Mouse (Mus musculus): ENCODE data around the gene Josd2. TPM values are rescaled to one million over a fixed set of nuclear protein-coding genes. Genes with fewer than 3 reads are reported as not detected.
A peak's percentile ranks its signal among the peaks of the same experiment; 100 is the strongest.

The Josd2 gene
- polyA plus RNA-seq, 1 experiment = 70.6 TPM

DNA sequence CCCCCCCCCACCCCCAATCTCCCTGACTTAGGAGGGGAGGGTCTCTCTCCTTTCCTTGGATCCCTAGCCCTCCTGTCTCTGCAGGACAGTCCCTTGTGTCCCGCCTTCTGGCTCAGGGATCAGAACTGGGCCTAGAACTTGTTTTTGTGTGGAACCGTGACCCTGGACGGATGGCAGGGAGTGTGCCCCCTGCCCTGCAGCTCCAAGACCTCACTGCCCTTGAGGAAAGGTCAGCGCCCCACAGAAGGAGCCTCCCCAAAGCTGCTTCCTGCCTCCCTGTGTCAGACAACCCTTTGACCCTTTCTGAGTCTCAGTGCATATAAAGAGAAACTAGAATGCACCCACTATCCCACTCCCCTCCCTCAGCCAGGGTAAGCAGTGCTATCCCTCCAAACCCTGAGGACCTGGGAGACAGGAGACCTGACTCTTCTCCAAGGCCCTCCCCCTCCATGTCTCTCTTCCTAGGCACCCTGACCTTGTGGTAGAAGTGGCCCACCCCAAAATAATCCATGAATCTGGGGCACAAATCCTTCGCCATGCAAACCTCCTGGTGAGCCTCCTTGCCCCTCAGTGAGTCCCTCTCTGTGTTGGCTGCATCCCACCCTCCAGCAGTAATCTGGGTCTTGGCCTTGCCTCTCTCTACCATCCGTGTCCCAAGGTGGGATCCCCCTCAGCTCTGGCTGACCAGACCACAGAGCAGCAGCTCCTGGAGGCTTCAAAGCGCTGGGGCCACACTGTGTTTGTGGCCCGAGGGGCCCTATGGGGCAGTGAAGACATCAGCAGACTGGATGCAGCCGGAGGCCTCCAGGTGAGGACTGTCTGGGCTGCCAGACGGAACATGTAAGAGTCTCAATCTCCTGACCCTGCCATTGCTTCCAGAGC is 1.5 kb upstream of the Josd2 start:
- no peak for DNase-seq (ENCODE audit: low read depth)
- no peak for TF ChIP-seq POLR2A (IDR thresholded peaks at IDR 0.05; ENCODE audit: borderline replicate concordance, extremely low read depth, insufficient read depth, insufficient read length, poor library complexity, severe bottlenecking)
- no peak for TF ChIP-seq CTCF (IDR thresholded peaks at IDR 0.05; ENCODE audit: borderline replicate concordance, extremely low read depth, insufficient read depth, insufficient read length)

DNA sequence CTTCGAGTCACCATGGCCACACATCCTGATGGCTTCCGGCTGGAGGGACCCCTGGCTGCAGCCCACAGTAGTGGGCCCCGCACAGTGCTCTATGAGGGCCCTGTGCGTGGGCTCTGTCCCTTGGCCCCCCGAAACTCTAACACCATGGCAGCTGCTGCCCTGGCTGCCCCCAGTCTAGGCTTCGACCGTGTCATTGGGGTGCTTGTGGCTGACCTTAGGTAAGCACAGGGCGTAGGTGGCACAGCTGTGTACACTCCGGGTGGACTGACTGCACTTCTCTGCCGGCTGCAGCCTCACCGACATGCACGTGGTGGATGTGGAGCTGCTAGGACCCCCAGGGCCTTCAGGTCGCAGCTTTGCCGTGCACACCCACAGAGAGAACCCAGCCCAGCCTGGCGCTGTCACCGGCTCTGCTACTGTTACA is 880 bp upstream of the Josd2 start:
- TF ChIP-seq POLR2A (IDR thresholded peaks at IDR 0.05; ENCODE audit: borderline replicate concordance, extremely low read depth, insufficient read depth, insufficient read length, poor library complexity, severe bottlenecking) (no peak), CTCF (IDR thresholded peaks at IDR 0.05; ENCODE audit: borderline replicate concordance, extremely low read depth, insufficient read depth, insufficient read length) (no peak)
- DNase-seq (ENCODE audit: low read depth) = no peak

DNA sequence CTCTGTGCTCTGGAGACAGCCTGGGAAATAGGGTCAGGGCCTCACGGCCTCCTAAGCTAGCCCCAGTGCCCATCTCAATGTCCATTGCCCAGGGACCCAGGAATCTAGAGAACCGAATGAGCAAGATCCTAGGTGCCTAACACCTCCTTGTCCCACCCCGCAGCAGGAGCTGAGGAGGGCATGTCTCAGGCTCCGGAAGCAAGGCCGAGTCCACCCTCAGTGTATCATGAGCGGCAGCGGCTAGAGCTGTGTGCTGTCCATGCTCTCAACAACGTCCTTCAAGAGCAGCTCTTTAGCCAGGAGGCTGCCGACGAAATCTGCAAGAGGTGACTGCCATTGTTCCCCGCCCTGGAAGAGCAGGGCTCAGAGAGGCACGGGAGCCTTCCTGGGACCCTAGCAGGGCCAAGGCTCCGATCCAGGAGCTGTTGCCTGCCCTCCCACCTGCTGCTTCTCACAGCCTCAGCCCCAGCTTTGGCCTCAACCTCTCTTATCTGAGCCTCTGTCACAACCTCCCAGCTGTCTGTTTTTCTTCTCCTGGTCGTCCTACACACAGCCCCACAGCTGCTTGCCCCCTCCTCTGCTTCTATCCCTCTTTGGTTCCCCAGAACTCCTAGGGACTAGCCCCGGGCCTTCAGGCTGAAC is 985 bp downstream of the Josd2 start:
- no peak for TF ChIP-seq POLR2A (IDR thresholded peaks at IDR 0.05; ENCODE audit: borderline replicate concordance, extremely low read depth, insufficient read depth, insufficient read length, poor library complexity, severe bottlenecking)
- TF ChIP-seq CTCF (IDR thresholded peaks at IDR 0.05; ENCODE audit: borderline replicate concordance, extremely low read depth, insufficient read depth, insufficient read length) = no peak
- DNase-seq (ENCODE audit: low read depth) = no peak

DNA sequence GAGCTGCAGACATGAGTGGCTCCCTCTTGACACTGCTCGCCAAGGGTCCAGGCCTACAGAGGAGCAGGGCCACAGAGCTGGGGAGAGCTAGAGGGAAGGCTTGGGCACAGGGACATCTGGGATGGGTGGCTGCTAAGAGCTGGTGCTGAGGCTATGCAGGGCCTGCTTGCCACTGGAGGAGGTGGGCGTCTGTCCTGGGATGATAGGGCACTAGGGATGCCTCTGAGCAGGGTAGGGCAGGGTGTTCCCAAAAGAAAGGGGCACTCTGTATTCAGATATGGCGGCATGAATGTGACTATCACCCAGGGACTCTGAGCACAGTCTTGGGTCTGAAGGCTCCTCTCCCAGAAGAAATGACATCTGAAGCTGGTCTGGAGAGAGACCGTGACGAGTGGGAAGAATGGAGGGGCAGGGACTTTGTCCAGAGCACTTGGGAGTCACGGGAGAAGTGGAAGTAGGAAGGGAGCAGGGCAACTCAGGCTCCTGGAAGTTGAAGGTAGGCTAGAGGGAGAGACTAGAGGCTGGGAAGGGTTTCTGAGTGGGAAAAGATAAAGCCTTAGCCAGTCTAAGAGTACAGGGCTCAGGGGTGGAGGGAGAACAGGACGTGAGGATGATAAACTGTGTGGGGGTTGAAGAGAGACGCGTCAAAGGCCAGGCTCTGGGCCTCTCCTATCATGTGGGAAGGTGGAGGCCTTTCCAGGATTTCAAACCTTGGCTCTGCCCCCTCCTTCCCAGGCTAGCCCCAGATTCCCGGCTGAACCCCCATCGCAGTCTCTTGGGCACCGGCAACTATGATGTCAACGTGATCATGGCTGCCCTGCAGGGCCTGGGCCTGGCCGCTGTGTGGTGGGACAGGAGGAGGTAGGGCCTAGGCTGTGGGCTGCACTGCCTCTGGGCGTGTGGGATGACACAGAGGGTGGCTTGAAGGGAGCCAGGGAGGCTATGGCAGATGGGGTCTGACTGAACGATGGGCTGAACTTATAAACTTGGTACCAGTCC is 2.2 kb downstream of the Josd2 start:
- no peak for DNase-seq (ENCODE audit: low read depth)
- TF ChIP-seq CTCF (IDR thresholded peaks at IDR 0.05; ENCODE audit: borderline replicate concordance, extremely low read depth, insufficient read depth, insufficient read length) (no peak), POLR2A (IDR thresholded peaks at IDR 0.05; ENCODE audit: borderline replicate concordance, extremely low read depth, insufficient read depth, insufficient read length, poor library complexity, severe bottlenecking) (no peak)

DNA sequence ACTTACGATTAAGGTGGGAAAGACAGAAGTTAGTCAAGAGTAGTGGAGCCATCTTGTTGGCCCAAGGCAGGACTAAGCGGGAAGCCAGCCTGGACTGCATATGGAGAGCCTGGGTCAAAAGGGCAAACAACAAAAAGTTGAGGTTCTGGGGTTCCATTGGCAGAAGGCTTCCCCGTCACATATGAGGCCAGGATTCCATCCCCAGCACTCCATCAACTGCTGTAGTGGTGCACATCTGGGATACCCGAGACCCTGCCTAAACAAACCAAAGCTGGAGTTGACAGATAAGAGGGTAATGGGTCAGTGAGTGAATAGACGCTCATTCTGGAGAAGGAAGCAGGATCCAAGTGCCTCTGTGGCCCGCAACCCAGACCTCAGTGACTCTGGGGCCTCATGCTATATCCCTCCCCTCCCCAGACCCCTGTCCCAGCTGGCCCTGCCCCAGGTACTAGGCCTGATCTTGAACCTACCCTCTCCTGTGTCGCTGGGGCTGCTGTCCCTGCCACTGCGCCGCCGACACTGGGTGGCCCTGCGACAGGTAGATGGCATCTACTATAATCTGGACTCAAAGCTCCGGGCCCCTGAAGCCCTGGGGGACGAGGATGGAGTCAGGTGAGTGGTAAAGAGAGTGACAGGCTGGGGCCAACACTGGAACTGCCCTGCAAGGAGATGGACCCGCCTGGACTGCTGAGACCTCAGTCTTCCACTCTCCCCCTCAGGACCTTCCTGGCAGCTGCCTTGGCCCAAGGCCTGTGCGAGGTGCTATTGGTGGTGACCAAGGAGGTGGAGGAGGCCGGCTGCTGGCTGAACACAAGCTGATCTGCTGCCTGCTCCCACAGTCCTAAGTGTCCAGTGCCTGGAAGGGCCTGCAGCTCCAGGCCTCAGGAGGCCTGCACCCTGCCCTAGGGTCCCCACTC is 3.2 kb downstream of the Josd2 start:
- no peak for DNase-seq (ENCODE audit: low read depth)
- TF ChIP-seq CTCF (IDR thresholded peaks at IDR 0.05; ENCODE audit: borderline replicate concordance, extremely low read depth, insufficient read depth, insufficient read length) (no peak), POLR2A (IDR thresholded peaks at IDR 0.05; ENCODE audit: borderline replicate concordance, extremely low read depth, insufficient read depth, insufficient read length, poor library complexity, severe bottlenecking) (no peak)

DNA sequence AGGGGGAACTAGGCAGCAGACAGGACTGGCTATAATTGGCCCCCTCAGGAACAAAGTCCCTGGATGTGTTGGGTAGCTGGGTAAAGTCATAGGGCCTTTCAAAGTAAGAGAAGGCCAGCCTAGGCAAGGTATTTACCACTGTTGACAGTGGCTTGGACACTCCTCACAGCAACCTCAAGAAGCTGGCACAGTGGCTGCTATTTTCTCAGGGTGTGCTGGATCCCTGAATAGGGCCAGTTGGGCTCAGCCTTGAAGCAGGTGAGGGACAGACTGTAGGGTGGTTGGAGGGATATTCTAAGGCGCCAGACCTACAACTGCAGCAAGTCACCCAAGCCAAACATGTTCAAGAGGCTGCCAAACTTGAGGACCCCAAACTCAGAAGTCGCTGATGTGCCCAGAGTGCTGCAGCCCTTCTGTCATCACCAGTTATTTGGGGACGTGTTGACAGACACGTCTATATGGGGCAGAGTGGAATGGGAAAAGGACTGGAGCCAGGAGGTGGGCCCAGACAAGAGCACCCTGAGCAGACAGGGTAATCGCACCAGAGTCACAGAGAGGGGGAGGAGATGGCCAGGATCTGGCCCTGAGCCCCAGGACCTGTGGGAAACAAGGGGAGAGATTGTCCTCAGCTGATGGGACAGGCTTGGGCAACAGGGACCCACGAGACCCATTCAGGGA is 4.2 kb downstream of the Josd2 start:
- DNase-seq (ENCODE audit: low read depth) = peak; percentile 34
- TF ChIP-seq POLR2A (IDR thresholded peaks at IDR 0.05; ENCODE audit: borderline replicate concordance, extremely low read depth, insufficient read depth, insufficient read length, poor library complexity, severe bottlenecking) (no peak), CTCF (IDR thresholded peaks at IDR 0.05; ENCODE audit: borderline replicate concordance, extremely low read depth, insufficient read depth, insufficient read length) (no peak)

DNA sequence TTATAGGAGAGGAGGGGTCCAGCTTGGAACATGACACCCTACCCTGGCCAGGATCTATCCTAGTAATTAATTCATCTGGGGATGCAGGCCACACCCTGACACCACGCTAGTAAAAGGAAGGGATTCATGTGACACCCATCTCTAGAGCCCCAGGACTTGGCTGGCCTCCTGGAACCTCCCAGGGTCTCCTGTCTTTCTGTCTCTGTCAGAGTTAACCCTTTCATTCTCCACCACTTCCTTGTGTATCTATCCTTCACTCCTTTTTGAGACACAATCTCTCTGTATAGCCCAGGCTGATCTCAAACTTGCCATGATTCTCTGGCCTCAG is 4.7 kb downstream of the Josd2 start:
- DNase-seq (ENCODE audit: low read depth) = no peak
- TF ChIP-seq CTCF (IDR thresholded peaks at IDR 0.05; ENCODE audit: borderline replicate concordance, extremely low read depth, insufficient read depth, insufficient read length) = no peak
- TF ChIP-seq POLR2A (IDR thresholded peaks at IDR 0.05; ENCODE audit: borderline replicate concordance, extremely low read depth, insufficient read depth, insufficient read length, poor library complexity, severe bottlenecking) = no peak

DNA sequence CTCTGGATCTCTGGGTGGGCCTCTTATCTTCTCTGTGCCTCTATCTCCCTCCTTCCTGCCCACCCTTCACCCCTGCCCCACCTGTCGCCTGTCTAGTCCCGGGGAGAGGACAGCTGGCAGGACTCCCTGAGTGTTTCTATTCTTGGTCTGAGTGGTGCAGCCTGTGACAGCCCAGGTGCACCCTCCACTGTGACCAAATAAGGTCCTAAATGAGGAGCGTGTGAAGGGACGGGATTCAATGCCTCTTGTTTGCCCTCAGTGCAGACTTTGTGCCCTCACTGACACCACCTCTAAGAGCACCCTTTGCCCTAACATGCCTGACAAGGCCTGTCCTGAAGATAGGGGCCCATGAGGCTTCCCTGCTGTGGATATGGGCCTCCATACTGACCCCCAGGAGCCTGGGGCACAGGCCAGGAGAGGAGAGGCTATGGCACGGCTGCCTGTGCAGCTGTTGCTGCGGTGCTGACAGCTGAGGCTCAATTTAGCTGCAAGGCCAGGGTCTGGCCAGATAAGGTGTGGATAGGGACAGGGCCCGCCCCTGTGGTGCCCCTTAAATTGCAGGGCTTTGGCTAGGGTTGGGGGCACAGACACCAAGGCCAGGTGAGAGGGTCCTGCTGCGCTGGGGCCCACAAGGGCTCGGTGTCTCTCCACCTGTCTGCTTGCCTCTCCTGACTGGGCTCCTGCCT is 5.3 kb downstream of the Josd2 start:
- TF ChIP-seq POLR2A (IDR thresholded peaks at IDR 0.05; ENCODE audit: borderline replicate concordance, extremely low read depth, insufficient read depth, insufficient read length, poor library complexity, severe bottlenecking) (no peak), CTCF (IDR thresholded peaks at IDR 0.05; ENCODE audit: borderline replicate concordance, extremely low read depth, insufficient read depth, insufficient read length) (no peak)
- DNase-seq (ENCODE audit: low read depth) = no peak

DNA sequence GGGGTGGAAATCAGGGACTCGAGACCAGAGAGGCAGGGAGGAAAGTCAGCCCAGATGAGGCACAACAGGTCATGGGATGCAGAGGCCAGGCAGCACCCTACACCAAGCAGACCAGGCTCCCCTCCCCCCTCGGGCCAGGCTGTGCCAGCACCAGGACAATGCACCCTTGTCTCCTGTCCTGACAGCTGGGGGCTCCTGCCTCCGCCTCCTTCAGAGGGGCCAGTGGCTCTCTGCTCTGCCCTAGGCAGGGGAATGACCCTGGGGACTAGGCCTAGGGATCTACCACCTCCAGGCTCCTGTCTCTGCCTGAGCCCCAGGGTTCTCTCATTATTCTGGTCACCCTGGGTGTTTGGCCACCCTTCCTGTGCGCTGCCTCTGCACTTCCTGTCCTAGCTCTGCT is 6.6 kb downstream of the Josd2 start:
- TF ChIP-seq POLR2A (IDR thresholded peaks at IDR 0.05; ENCODE audit: borderline replicate concordance, extremely low read depth, insufficient read depth, insufficient read length, poor library complexity, severe bottlenecking) (no peak), CTCF (IDR thresholded peaks at IDR 0.05; ENCODE audit: borderline replicate concordance, extremely low read depth, insufficient read depth, insufficient read length) (no peak)
- DNase-seq (ENCODE audit: low read depth) = peak; percentile 83
